Mouse (Mus musculus) embryonic fibroblast, embryonic 13.5 days (primary cell): ENCODE data around the gene Rbms3.

Source experiments
- CTCF ChIP-seq: IDR thresholded peaks from 2 replicates; pipeline ENCODE4 v1.5.1; 2011; ENCODE audit warnings: mild to moderate bottlenecking, control low read depth, low read length, moderate library complexity, borderline replicate concordance; ENCODE audit not compliant: insufficient read depth
- POLR2A ChIP-seq: IDR thresholded peaks from 2 replicates; pipeline ENCODE4 v1.6.1; 2011; ENCODE audit warnings: low read depth, mild to moderate bottlenecking, control low read depth, low read length, moderate library complexity

DNA sequence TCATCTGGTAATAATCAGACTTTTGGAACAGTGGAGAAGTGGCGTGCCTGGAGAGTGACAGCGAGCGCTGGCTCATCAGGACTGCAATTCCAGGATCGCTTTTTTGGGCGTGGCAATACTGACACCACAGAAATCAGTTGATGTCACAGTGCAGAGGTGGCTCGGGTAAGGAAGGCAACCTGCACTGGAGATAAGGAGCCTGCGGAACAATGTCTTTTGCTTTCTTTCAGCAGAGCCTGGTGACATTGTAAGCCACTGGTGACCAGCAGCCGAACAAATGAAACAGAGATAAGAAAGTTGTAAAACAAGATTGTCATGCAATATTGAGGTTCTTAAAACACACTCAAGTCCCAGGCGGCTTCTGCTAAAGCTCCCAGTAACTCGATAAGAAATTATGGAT is 998.9 kb downstream of the Rbms3 start:
- TF ChIP-seq CTCF (no peak), POLR2A (no peak)
